Mouse (Mus musculus): ENCODE results near the gene Ceacam3. TPM values are rescaled to one million over a fixed set of nuclear protein-coding genes. Genes with fewer than 3 reads are reported as not detected.
"Not testable (repeated sequence)": the region's sequence is repeated elsewhere in the genome, so short reads cannot be mapped to it uniquely, and the experiment has no call there.

Ceacam3 gene
- polyA plus RNA-seq (2014; fragmentation: Nextera tagmentation; extraction: Ambion mirVana), result not detected in 2 replicates

DNA sequence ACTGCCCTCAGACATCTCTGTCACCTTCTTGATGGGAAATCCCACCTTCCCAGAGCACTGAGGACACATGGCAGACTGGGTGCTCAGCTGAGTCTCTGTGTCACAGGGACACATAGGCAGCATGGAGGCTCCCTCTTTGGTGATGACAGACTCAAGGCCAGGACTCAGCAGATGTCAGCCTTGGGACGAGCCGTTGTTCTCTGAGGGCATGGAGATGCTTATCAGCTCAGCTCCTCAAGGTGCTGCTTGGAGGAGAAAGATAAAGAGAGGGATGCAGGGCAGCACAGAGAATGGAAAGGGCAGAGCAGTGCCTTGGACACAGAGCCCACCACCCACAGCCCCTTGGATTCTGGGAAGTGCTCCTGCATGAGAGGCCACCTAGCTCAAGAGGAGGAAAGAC is at the start of gene Ceacam3:
Gene Ceacam3, plus strand, starts transcription at position 352 of the 400 bp plus-strand sequence.
- no peak within 1 kb of the TSS for H3K27ac ChIP-seq (ENCODE audit: low read depth)
- H3K4me2 ChIP-seq (ENCODE audit: low read length), result no peak within 1 kb of the TSS
- H3K36me3 ChIP-seq (ENCODE audit: control insufficient read depth, insufficient read depth, low read length), result no peaks in the 10 kb centered on the region
- 83% methylated on average over 2 of the region's 2 CpGs for WGBS
- no peaks in the 10 kb centered on the region for H3K4me1 ChIP-seq (replicated peaks; ENCODE audit: control insufficient read depth, insufficient read depth, low read length)
- DNase-seq (ENCODE audit: low spot score) (no peak), ATAC-seq (replicated peaks; ENCODE audit: low FRiP score, low TSS enrichment, low read depth) (no peak)
- H3K9me3 ChIP-seq (ENCODE audit: control insufficient read depth, low read length), result no peaks in the 10 kb centered on the region
- H3K27me3 ChIP-seq (replicated peaks; ENCODE audit: control insufficient read depth, insufficient read depth, low read length), result no peaks in the 10 kb centered on the region
- H3K4me3 ChIP-seq (ENCODE audit: low read depth, low read length), result no peak within 1 kb of the TSS
- no peak within 1 kb of the TSS for H3K9ac ChIP-seq (ENCODE audit: low read length)

DNA sequence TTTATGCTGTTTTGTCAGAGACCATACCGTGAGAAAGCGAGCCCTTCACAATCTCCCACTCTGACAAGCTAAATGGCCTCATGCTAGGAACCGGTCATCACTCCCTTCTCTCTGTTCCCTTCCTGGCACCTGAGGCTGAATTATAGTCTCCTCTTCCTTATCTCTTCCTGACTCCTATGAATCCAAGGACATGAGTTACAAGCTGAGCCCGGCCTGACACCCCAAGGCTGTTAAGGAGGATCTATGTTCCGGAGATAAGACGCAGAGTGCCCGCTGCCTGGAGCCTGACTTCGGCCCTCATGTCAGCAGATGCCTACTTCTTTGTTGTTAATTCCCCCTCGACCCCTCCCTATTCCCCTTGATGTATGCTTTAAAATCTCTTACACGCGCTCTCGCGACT is 48.5 kb upstream of the Ceacam3 start:
- DNase-seq (ENCODE audit: low spot score); ATAC-seq (replicated peaks; ENCODE audit: low FRiP score, low TSS enrichment, low read depth); H3K27ac ChIP-seq (ENCODE audit: low read depth); H3K4me1 ChIP-seq (replicated peaks; ENCODE audit: control insufficient read depth, insufficient read depth, low read length); H3K9ac ChIP-seq (ENCODE audit: low read length); H3K27me3 ChIP-seq (replicated peaks; ENCODE audit: control insufficient read depth, insufficient read depth, low read length); H3K36me3 ChIP-seq (ENCODE audit: control insufficient read depth, insufficient read depth, low read length); H3K9me3 ChIP-seq (ENCODE audit: control insufficient read depth, low read length); H3K4me2 ChIP-seq (ENCODE audit: low read length); H3K4me3 ChIP-seq (ENCODE audit: low read depth, low read length): not testable (repeated sequence)
- WGBS, result 87% methylated on average over 13 of the region's 13 CpGs

DNA sequence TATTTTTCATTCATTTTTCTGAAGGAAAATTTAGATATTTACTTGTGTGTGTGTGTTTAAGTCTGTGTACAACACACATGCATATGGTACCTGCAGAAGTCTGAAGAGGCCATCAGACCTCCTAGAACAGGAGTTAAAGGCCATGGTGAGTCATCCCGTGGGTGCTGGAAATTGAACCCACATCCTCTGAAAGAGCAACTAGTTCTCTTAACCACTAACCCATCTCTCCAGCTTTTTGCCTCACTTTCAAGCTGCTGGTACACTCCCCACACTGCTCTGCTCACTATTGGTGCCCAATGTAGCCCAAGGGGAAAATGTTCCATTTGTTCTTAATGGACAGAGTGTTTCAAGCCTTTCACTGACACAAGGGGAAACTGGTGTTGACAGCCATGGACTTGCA is 14.8 kb upstream of the Ceacam3 start:
- H3K27me3 ChIP-seq (replicated peaks; ENCODE audit: control insufficient read depth, insufficient read depth, low read length), result no peaks in the 10 kb centered on the region
- WGBS, result 87% methylated on average over 1 of the region's 1 CpGs
- ATAC-seq (replicated peaks; ENCODE audit: low FRiP score, low TSS enrichment, low read depth), result no peak

DNA sequence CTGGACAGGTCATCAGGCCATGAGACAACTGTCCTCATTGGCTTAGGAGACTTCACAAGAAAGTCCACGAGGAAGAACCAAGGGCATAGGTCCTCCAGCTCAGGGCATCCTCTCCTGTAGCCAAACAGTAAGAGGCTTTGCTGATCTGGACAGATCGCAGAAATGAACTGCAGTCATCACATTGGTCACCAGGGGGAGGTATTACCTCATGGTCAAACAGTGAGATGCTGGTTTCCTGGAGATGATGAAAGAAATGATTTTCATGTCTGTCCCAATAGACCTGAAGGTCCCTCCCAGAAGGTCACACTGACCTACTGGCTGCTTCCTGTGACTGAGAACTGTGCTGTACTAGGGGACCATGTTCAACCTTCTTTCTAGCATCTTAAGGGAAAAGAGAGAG is 5.6 kb downstream of the Ceacam3 start:
- DNase-seq (ENCODE audit: low spot score), result peak; percentile 71
- H3K27ac ChIP-seq (ENCODE audit: low read depth), result no peak overlapping the region
- 30% methylated on average over 2 of the region's 2 CpGs for WGBS

More for the DNA sequence above, 14.8 kb upstream of the Ceacam3 start:
- Histone ChIP-seq H3K9ac (ENCODE audit: low read length) (no peak overlapping the region), H3K4me3 (ENCODE audit: low read depth, low read length) (no peak overlapping the region), H3K9me3 (ENCODE audit: control insufficient read depth, low read length) (no peaks in the 10 kb centered on the region), H3K4me2 (ENCODE audit: low read length) (no peak overlapping the region), H3K36me3 (ENCODE audit: control insufficient read depth, insufficient read depth, low read length) (no peaks in the 10 kb centered on the region), H3K27ac (ENCODE audit: low read depth) (no peak overlapping the region), H3K4me1 (replicated peaks; ENCODE audit: control insufficient read depth, insufficient read depth, low read length) (no peaks in the 10 kb centered on the region)
- no peak for DNase-seq (ENCODE audit: low spot score)

DNA sequence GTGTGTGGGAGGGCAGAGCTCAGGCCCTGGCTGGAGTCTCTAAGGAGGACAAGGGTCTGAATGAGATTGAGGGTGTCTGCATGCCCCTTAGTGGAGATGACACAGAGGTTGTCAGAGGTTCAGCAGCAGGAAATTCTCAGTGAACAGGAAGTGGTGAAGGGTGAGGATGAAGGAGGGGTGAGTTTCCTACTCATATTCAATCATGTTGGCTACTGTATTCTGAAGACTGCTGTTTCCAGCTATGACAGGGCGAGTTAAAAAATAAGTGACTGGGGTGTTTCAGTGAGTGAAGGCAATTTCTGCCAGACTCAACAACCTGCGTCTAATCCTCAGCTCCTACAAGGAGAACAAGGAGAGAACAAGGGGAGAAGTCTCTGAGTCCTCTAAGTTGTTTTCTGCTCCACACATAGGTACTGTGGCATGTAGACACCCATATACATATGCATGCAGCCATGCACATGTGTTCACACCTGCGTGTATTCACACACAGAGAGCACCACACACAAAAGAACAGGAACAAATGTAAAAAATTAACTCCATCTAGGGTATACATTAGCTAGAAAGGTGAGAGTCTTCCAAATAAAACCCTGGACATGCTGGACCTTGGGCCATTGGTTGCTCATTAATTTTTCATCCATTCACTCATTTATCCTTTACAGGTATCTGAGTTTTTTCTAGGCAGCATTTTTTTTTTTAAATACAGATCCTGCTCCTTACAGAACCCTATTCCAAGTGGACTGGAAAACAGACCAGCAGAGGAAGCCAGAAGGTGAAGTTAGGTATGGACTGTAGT is 7.0 kb downstream of the Ceacam3 start:
- Histone ChIP-seq H3K4me1 (replicated peaks; ENCODE audit: control insufficient read depth, insufficient read depth, low read length) (no peaks in the 10 kb centered on the region), H3K36me3 (ENCODE audit: control insufficient read depth, insufficient read depth, low read length) (no peaks in the 10 kb centered on the region), H3K4me3 (ENCODE audit: low read depth, low read length) (no peak overlapping the region), H3K4me2 (ENCODE audit: low read length) (no peak overlapping the region), H3K27me3 (replicated peaks; ENCODE audit: control insufficient read depth, insufficient read depth, low read length) (no peaks in the 10 kb centered on the region), H3K9me3 (ENCODE audit: control insufficient read depth, low read length) (no peaks in the 10 kb centered on the region), H3K9ac (ENCODE audit: low read length) (no peak overlapping the region), H3K27ac (ENCODE audit: low read depth) (no peak overlapping the region)
- ATAC-seq (replicated peaks; ENCODE audit: low FRiP score, low TSS enrichment, low read depth), result no peak
- 70% methylated on average over 3 of the region's 3 CpGs for WGBS
- DNase-seq (ENCODE audit: low spot score), result no peak

More for the DNA sequence above, 5.6 kb downstream of the Ceacam3 start:
- no peaks in the 10 kb centered on the region for H3K4me1 ChIP-seq (replicated peaks; ENCODE audit: control insufficient read depth, insufficient read depth, low read length)
- H3K9me3 ChIP-seq (ENCODE audit: control insufficient read depth, low read length), result no peaks in the 10 kb centered on the region
- ATAC-seq (replicated peaks; ENCODE audit: low FRiP score, low TSS enrichment, low read depth), result no peak
- no peaks in the 10 kb centered on the region for H3K27me3 ChIP-seq (replicated peaks; ENCODE audit: control insufficient read depth, insufficient read depth, low read length)
- no peak overlapping the region for H3K4me2 ChIP-seq (ENCODE audit: low read length)
- H3K9ac ChIP-seq (ENCODE audit: low read length), result no peak overlapping the region
- no peak overlapping the region for H3K4me3 ChIP-seq (ENCODE audit: low read depth, low read length)
- no peaks in the 10 kb centered on the region for H3K36me3 ChIP-seq (ENCODE audit: control insufficient read depth, insufficient read depth, low read length)

DNA sequence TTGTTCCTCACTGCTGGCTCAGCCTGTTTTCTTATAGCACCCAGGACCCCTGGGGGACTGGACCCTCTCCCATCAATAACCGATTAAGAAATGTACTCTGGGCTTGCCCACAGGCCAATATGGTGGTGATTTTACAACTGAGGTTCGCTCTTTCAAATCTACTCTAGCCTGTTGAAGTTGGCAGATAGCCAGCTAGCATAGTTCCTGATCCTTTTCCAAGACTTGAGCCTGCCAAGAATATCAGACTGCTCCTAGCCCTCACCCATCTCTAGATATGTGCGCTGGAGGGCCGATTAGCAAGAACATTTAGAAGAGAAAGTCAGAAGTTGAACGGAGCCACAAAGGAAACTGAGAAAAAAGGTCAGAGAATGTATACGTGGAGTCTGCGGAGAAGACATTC is 8.9 kb downstream of the Ceacam3 start:
- H3K9ac ChIP-seq (ENCODE audit: low read length), result no peak overlapping the region
- no peaks in the 10 kb centered on the region for H3K9me3 ChIP-seq (ENCODE audit: control insufficient read depth, low read length)
- no peaks in the 10 kb centered on the region for H3K27me3 ChIP-seq (replicated peaks; ENCODE audit: control insufficient read depth, insufficient read depth, low read length)
- no peaks in the 10 kb centered on the region for H3K36me3 ChIP-seq (ENCODE audit: control insufficient read depth, insufficient read depth, low read length)
- no peaks in the 10 kb centered on the region for H3K4me1 ChIP-seq (replicated peaks; ENCODE audit: control insufficient read depth, insufficient read depth, low read length)
- DNase-seq (ENCODE audit: low spot score) (no peak), ATAC-seq (replicated peaks; ENCODE audit: low FRiP score, low TSS enrichment, low read depth) (no peak)
- no peak overlapping the region for H3K4me3 ChIP-seq (ENCODE audit: low read depth, low read length)
- 86% methylated on average over 7 of the region's 7 CpGs for WGBS
- H3K4me2 ChIP-seq (ENCODE audit: low read length), result no peak overlapping the region
- H3K27ac ChIP-seq (ENCODE audit: low read depth), result no peak overlapping the region

DNA sequence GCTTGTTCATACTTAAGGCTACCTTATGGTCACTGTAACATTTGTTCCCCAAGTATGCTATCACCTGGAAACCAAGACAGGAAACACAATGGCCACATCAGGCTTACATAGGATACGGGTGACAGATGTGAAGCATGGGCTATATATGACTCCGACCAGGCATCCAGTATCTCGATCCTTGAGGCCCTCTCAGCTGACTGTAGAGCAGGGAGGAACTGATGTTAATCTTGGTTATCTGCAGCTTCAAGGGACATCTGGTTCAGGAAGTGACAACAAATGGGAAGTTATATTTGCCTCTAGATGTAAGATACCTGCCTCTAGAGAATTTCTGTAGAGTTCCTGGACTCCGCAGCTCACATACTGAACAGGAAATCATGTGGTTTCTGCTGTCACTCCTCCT is 21.7 kb downstream of the Ceacam3 start:
- Histone ChIP-seq H3K9ac (ENCODE audit: low read length) (no peak overlapping the region), H3K4me3 (ENCODE audit: low read depth, low read length) (no peak overlapping the region), H3K9me3 (ENCODE audit: control insufficient read depth, low read length) (no peaks in the 10 kb centered on the region), H3K36me3 (ENCODE audit: control insufficient read depth, insufficient read depth, low read length) (no peaks in the 10 kb centered on the region), H3K4me1 (replicated peaks; ENCODE audit: control insufficient read depth, insufficient read depth, low read length) (no peaks in the 10 kb centered on the region), H3K27me3 (replicated peaks; ENCODE audit: control insufficient read depth, insufficient read depth, low read length) (no peaks in the 10 kb centered on the region), H3K27ac (ENCODE audit: low read depth) (no peak overlapping the region), H3K4me2 (ENCODE audit: low read length) (no peak overlapping the region)
- DNase-seq (ENCODE audit: low spot score) (no peak), ATAC-seq (replicated peaks; ENCODE audit: low FRiP score, low TSS enrichment, low read depth) (no peak)
- WGBS, result 89% methylated on average over 4 of the region's 4 CpGs

DNA sequence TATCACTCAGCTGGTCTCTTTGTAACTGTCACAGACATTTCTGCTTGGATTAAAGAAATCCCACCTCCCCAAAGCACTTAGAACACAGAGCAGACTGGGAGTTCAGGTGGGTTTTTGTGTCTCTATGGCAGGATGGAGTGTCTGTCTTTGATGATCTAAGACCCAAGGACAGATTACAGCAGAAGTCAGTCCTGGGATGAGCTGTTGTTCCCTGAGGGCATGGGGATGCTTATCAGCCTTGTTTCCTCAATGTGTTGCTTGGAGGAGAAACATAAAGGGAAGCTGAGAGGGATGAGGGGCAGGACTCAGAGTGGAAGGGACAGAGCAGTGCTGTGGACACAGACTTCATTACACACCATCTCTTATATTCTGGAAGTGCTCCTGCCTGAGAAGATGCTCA is 53.1 kb downstream of the Ceacam3 start, which contains the start of gene Psg29:
Gene Psg29, plus strand, starts transcription at position 301 of the 400 bp plus-strand sequence.
- H3K4me3 ChIP-seq (ENCODE audit: low read depth, low read length), result no peak within 1 kb of the TSS
- DNase-seq (ENCODE audit: low spot score) (no peak), ATAC-seq (replicated peaks; ENCODE audit: low FRiP score, low TSS enrichment, low read depth) (no peak)
- no peaks in the 10 kb centered on the region for H3K27me3 ChIP-seq (replicated peaks; ENCODE audit: control insufficient read depth, insufficient read depth, low read length)
- H3K36me3 ChIP-seq (ENCODE audit: control insufficient read depth, insufficient read depth, low read length), result no peaks in the 10 kb centered on the region
- no peak within 1 kb of the TSS for H3K27ac ChIP-seq (ENCODE audit: low read depth)
- no peaks in the 10 kb centered on the region for H3K4me1 ChIP-seq (replicated peaks; ENCODE audit: control insufficient read depth, insufficient read depth, low read length)
- no peaks in the 10 kb centered on the region for H3K9me3 ChIP-seq (ENCODE audit: control insufficient read depth, low read length)
- H3K4me2 ChIP-seq (ENCODE audit: low read length), result no peak within 1 kb of the TSS
- no peak within 1 kb of the TSS for H3K9ac ChIP-seq (ENCODE audit: low read length)
